Comparison of ENCODE assay signal across 21 mouse cellular contexts in the genomic region with DNA sequence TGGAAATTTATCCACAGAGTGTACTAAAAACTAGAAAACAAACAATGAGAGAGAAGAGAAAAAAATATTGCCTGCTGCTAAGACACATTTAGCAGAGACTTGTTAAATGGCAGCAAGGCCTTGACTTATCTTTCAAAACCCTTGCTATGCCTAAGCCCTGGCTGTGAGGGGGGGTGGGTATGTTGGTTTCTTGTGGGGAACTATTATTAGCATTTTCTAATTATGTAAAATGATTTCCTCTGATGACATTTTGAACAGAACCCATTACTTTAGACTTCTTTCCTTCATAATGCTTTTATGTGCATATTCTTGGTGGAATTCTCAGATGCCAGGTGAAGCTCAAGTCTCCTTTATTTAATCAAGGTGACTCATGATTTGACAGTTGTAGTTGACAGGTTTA.
"Had no signal": no experiment of that assay in that cellular context is flagged by ENCODE, and none has a peak within 500 bp of the region (broad histone marks: within the 10 kb centered on the region; RNA-seq: fewer than 3 reads in every experiment).

No protein-coding gene starts in this region.

- H3K9me3 ChIP-seq: lung, embryonic 15.5 days; midbrain, embryonic 13.5 days; neural tube, embryonic 13.5 days; neural tube, embryonic 15.5 days had no signal

- H3K4me2 ChIP-seq: lung, embryonic 15.5 days; midbrain, embryonic 11.5 days; midbrain, embryonic 13.5 days; neural tube, embryonic 13.5 days; neural tube, embryonic 15.5 days had no signal

- H3K27ac ChIP-seq: lung, embryonic 15.5 days; macrophage; midbrain, embryonic 13.5 days; neural tube, embryonic 13.5 days; neural tube, embryonic 15.5 days had no signal

- DNase-seq: lung, adult 18-20 months; lung, postnatal 14 days; lung, postnatal 36 days; retina, postnatal 1 day; right cerebral cortex, adult 18-20 months; right cerebral cortex, postnatal 25 days; right cerebral cortex, postnatal 4 days; spleen, adult 18-20 months; thymus, adult 18-20 months; thymus, postnatal 14 days; thymus, postnatal 36 days had no signal

- H3K4me3 ChIP-seq: lung, embryonic 15.5 days; megakaryocyte, embryonic 14.5 days; midbrain, embryonic 13.5 days; myocyte; neural tube, embryonic 13.5 days; neural tube, embryonic 15.5 days had no signal

- H3K36me3 ChIP-seq: lung, embryonic 15.5 days; midbrain, embryonic 13.5 days; neural tube, embryonic 13.5 days; neural tube, embryonic 15.5 days had no signal

- ATAC-seq: lung, postnatal 0 days; midbrain, embryonic 13.5 days; midbrain, embryonic 16.5 days had no signal

- H3K27me3 ChIP-seq: lung, embryonic 15.5 days; megakaryocyte, embryonic 14.5 days; midbrain, embryonic 13.5 days; neural tube, embryonic 13.5 days; neural tube, embryonic 15.5 days had no signal

- H3K4me1 ChIP-seq: megakaryocyte, embryonic 14.5 days; midbrain, embryonic 13.5 days; neural tube, embryonic 13.5 days had no signal

- H3K9ac ChIP-seq: lung, embryonic 15.5 days; midbrain, embryonic 13.5 days; neural tube, embryonic 13.5 days; neural tube, embryonic 15.5 days had no signal
